Mouse (Mus musculus) E14TG2a.4 (cell line): ENCODE measurements around the gene Vegfa.

ENCODE experiments used
- H3K27me3 ChIP-seq: 2 replicates; pipeline ENCODE4 v1.6.1; 2014; ENCODE audit warnings: low read length, control low read depth; ENCODE audit not compliant: insufficient read depth
- H3K36me3 ChIP-seq: 2 replicates; pipeline ENCODE4 v1.6.1; 2014; ENCODE audit warnings: low read length, control low read depth; ENCODE audit not compliant: insufficient read depth
- H3K4me1 ChIP-seq: replicated peaks from 2 replicates; pipeline ENCODE4 v1.6.1; 2014; ENCODE audit warnings: low read depth, low read length, control low read depth
- H3K4me3 ChIP-seq: replicated peaks from 2 replicates; pipeline ENCODE4 v1.5.1; 2014; ENCODE audit warnings: mild to moderate bottlenecking, low read length
- H3K9me3 ChIP-seq: 2 replicates; pipeline ENCODE4 v1.6.1; 2014; ENCODE audit warnings: low read length, control low read depth
- CTCF ChIP-seq: conservative IDR thresholded peaks from 2 replicates; pipeline ENCODE4 v1.5.1; 2014; ENCODE audit warnings: low read length
- NANOG ChIP-seq: IDR thresholded peaks from 2 replicates; pipeline ENCODE4 v1.6.1; 2014; ENCODE audit warnings: borderline replicate concordance, low read length, mixed read lengths
- POU5F1 ChIP-seq: IDR thresholded peaks from 2 replicates; pipeline ENCODE4 v1.6.1; 2014; ENCODE audit warnings: low read length, borderline replicate concordance

The Vegfa gene

DNA sequence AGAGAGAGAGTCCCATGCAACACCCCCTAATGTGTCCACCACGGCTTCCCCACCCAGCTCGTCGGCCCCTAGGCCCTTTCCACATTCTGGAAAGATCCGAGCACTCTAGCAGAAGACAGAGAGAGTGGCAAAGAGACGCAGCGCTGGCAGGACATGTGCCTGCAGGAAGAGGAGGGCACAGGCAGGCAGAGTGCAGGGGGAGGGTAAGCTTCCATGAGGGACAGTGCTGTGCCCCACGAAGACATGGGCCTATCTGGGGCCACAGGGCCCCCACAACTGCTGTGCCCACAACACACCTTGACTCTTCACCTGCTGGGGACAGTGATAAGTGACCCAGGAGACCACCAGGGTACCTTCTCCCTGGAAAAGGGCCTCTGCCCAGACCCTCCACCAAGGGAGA is 11.0 kb downstream of the Vegfa start:
- no peaks in the 10 kb centered on the region for H3K9me3 ChIP-seq
- peaks cover 39% of the 10 kb centered on the region for H3K4me1 ChIP-seq
- TF ChIP-seq NANOG (no peak), POU5F1 (no peak), CTCF (no peak)
- peaks cover 96% of the 10 kb centered on the region for H3K36me3 ChIP-seq
- H3K27me3 ChIP-seq = no peaks in the 10 kb centered on the region
- no peak overlapping the region for H3K4me3 ChIP-seq

- Histone ChIP-seq H3K36me3 (peaks cover 96% of the 10 kb centered on the region), H3K4me3 (no peak overlapping the region), H3K27me3 (no peaks in the 10 kb centered on the region), H3K9me3 (no peaks in the 10 kb centered on the region), H3K4me1 (peaks cover 33% of the 10 kb centered on the region)
- TF ChIP-seq CTCF (no peak), NANOG (no peak), POU5F1 (no peak)
Measured at GRCm38 (mm10) chr17:46020579-46020978, 11.6 kb downstream of the Vegfa start.

DNA sequence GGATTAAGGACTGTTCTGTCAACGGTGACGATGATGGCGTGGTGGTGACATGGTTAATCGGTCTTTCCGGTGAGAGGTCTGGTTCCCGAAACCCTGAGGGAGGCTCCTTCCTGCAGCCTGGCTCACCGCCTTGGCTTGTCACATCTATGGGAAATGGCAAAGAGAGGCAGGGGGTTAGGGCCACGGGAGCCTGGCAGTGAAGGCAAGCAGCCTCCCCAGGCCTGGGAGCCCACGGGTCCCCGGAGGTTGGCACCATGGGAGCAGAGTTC is 13.5 kb downstream of the Vegfa start:
- Histone ChIP-seq H3K4me3 (no peak overlapping the region), H3K4me1 (peaks cover 26% of the 10 kb centered on the region), H3K9me3 (no peaks in the 10 kb centered on the region), H3K27me3 (no peaks in the 10 kb centered on the region), H3K36me3 (peaks cover 84% of the 10 kb centered on the region)
- TF ChIP-seq CTCF (no peak), POU5F1 (no peak), NANOG (no peak)

DNA sequence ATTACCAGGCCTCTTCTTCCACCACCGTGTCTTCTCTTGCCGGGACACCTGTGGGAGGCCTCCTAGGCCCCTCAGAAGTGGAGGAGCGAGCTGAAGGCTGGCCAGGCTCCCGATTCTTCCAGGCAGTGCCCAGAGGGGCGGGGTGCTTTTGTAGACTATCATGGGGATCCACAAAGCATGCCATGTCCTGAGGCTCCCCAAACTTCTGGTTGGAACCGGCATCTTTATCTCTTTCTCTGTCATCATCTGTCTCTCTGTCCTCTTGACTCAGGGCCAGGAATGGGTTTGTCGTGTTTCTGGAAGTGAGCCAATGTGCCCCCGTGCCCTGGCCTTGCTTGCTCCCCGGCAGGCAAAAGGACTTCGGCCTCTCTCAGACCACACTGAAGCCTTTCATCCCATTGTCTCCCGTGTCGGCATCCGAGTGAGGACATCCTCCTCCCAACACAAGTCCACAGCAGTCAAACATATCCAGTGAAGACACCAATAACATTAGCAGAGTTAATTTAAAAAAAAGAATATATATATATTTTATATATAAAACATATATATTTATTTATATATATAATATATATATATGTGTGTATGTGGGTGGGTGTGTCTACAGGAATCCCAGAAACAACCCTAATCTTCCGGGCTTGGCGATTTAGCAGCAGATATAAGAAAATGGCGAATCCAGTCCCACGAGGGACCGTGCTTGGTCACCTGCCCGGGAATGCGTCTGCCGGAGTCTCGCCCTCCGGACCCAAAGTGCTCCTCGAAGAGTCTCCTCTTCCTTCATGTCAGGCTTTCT is 14.0 kb downstream of the Vegfa start:
- Histone ChIP-seq H3K4me1 (peaks cover 27% of the 10 kb centered on the region), H3K36me3 (peaks cover 79% of the 10 kb centered on the region), H3K27me3 (no peaks in the 10 kb centered on the region), H3K4me3 (no peak overlapping the region), H3K9me3 (no peaks in the 10 kb centered on the region)
- TF ChIP-seq NANOG (no peak), CTCF (no peak), POU5F1 (no peak)

DNA sequence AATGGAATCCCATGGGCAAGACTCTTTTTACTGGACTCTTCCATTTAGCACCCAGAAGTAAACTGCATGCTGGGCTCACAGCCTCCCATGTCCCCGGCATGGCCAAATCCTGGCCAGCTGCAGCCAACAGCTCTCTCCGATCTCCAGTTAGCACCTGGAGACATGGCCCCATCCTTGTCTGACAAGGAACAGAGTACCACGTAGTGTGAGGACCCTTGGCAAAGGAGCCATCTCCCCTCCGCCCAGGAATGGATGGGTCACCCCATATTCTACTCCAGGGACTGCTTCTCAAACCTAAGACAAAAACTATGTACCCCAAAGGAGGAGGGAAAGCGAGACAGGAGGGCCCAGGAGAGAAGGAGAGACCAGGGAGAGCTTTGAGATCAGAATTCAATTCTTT is 15.6 kb downstream of the Vegfa start:
- Histone ChIP-seq H3K4me3 (no peak overlapping the region), H3K4me1 (peaks cover 19% of the 10 kb centered on the region), H3K9me3 (no peaks in the 10 kb centered on the region), H3K36me3 (peaks cover 64% of the 10 kb centered on the region), H3K27me3 (no peaks in the 10 kb centered on the region)
- TF ChIP-seq POU5F1 = no peak

GRCm38 (mm10) chr17:46015967-46016366 is 16.2 kb downstream of the Vegfa start:
- Histone ChIP-seq H3K9me3 (no peaks in the 10 kb centered on the region), H3K4me3 (no peak overlapping the region), H3K36me3 (peaks cover 57% of the 10 kb centered on the region), H3K27me3 (no peaks in the 10 kb centered on the region), H3K4me1 (peaks cover 19% of the 10 kb centered on the region)
- TF ChIP-seq NANOG (no peak), CTCF (no peak), POU5F1 (no peak)

GRCm38 (mm10) chr17:46014935-46015334 is 17.2 kb downstream of the Vegfa start:
- H3K36me3 ChIP-seq = peaks cover 47% of the 10 kb centered on the region
- H3K4me1 ChIP-seq = peaks cover 19% of the 10 kb centered on the region
- no peaks in the 10 kb centered on the region for H3K27me3 ChIP-seq
- H3K4me3 ChIP-seq = no peak overlapping the region
- no peaks in the 10 kb centered on the region for H3K9me3 ChIP-seq
- TF ChIP-seq POU5F1 (no peak), CTCF (no peak), NANOG (no peak)

DNA sequence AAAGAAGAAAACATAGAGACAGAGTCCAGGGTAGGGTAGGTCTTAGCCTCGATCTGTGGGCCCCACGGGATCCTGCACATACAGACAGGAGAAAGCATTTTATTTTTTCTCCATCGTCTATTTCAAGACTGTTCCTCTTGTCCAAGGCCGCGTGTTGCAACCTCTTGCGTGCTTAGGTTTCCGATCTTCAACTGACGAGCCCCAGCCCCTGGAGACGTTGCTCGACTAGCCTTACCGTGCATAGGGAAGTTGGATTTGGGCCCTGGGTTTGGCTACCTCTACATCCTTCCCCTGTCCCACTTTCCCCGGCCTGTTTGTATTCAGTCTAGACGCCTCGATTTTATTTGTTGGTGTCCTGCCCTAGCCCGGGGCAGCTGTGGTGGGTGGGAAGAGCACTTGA is 18.6 kb downstream of the Vegfa start:
- no peaks in the 10 kb centered on the region for H3K27me3 ChIP-seq
- TF ChIP-seq NANOG (no peak), POU5F1 (no peak), CTCF (no peak)
- peaks cover 33% of the 10 kb centered on the region for H3K36me3 ChIP-seq
- peaks cover 15% of the 10 kb centered on the region for H3K4me1 ChIP-seq
- no peaks in the 10 kb centered on the region for H3K9me3 ChIP-seq
- no peak overlapping the region for H3K4me3 ChIP-seq

DNA sequence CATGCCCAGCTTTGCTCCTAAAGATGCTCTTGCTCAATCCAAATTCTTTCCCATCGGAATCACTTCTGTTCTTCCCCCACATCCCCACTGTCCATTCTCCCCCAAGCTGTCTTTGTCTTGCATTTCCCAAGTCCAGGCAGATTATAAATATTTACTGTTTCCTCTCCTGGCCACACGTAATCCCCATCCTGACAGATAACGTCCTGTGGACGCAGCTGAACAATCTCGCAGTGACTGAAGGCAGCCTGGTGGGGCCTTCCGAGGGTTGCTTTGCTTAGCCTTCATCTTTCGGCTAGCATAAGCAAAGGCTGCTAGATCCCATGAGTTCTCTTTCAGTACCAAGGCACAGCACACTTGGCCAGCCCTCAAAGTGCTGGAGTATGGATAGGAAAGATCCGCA is 20.0 kb downstream of the Vegfa start:
- Histone ChIP-seq H3K36me3 (peaks cover 20% of the 10 kb centered on the region), H3K4me3 (no peak overlapping the region)
- TF ChIP-seq CTCF (no peak), NANOG (no peak), POU5F1 (no peak)

More for the DNA sequence above, 20.0 kb downstream of the Vegfa start:
- Histone ChIP-seq H3K4me1 (peaks cover 9% of the 10 kb centered on the region), H3K27me3 (peaks cover 4% of the 10 kb centered on the region; the same call in 1 of the 2 replicates), H3K9me3 (no peaks in the 10 kb centered on the region)
